Mouse (Mus musculus) lung, embryonic 14.5 days (tissue): ENCODE measurements around the gene Tanc2. TPM values are rescaled to one million over a fixed set of nuclear protein-coding genes. Genes with fewer than 3 reads are reported as not detected.

Experiments used
- ATAC-seq: fragments of 200-750 bp; cut with Nextera tagmentation; 2 replicates; pipeline ENCODE4 v1.8.0; 2017; ENCODE audit warnings: mild to moderate bottlenecking, moderate TSS enrichment, moderate library complexity; ENCODE audit not compliant: insufficient read depth
- DNase-seq: peaks from one replicate; pipeline ENCODE4 v3.0.0-alpha.2; 2015
- H3K27ac ChIP-seq: fragments of 300-500 bp; sonication (generic); 2 replicates; pipeline ENCODE4 v1.5.1; 2014; ENCODE audit warnings: low read depth, mild to moderate bottlenecking, moderate library complexity
- H3K27me3 ChIP-seq: fragments of 300-500 bp; sonication (generic); 2 replicates; pipeline ENCODE4 v1.6.1; 2014; ENCODE audit warnings: low read length, control low read depth; ENCODE audit not compliant: insufficient read depth
- H3K36me3 ChIP-seq: fragments of 300-500 bp; sonication (generic); 2 replicates; pipeline ENCODE4 v1.6.1; 2014; ENCODE audit warnings: control low read depth; ENCODE audit not compliant: insufficient read depth
- H3K4me1 ChIP-seq: fragments of 300-500 bp; sonication (generic); 2 replicates; pipeline ENCODE4 v1.6.1; 2014; ENCODE audit warnings: antibody characterized with exemption, control low read depth; ENCODE audit not compliant: insufficient read depth
- H3K4me2 ChIP-seq: fragments of 300-500 bp; sonication (generic); 2 replicates; pipeline ENCODE4 v1.6.1; 2014; ENCODE audit warnings: mild to moderate bottlenecking
- H3K4me3 ChIP-seq: fragments of 300-500 bp; sonication (generic); 2 replicates; pipeline ENCODE4 v1.5.1; 2014; ENCODE audit warnings: low read depth, low read length
- H3K9ac ChIP-seq: fragments of 300-500 bp; sonication (generic); 2 replicates; pipeline ENCODE4 v1.6.1; 2014
- H3K9me3 ChIP-seq: fragments of 300-500 bp; sonication (generic); 2 replicates; pipeline ENCODE4 v1.6.1; 2016; ENCODE audit warnings: low read depth, low read length, control low read depth
- CTCF ChIP-seq: IDR thresholded peaks from 2 replicates; pipeline ENCODE4 v1.5.1; 2016; ENCODE audit warnings: antibody characterized with exemption, low read depth
- WGBS: fragments of 180-500 bp; shearing (Covaris S2); extraction: QIAGEN DNeasy Blood & Tissue Kit; methylation state at CpG from one replicate; pipeline ENCODE4 v1.1.7; 2014; 5-methylcytosine and 5-hydroxymethylcytosine counted together
- polyA plus RNA-seq: library from polyadenylated mRNA; unstranded; fragments of >200 nt; fragmentation: Nextera tagmentation; extraction: Ambion mirVana; gene quantifications from 2 replicates; pipeline ENCODE4 v1.2.1, GENCODE M21; 2014

Gene Tanc2
- polyA plus RNA-seq, 1 experiment from 2014 or later, result 17.1 TPM

- ATAC-seq, result no peak
- WGBS, result 64% methylated on average over 2 of the region's 2 CpGs
- Histone ChIP-seq H3K36me3 (peaks cover 22% of the 10 kb centered on the region), H3K9me3 (no peaks in the 10 kb centered on the region), H3K9ac (no peak overlapping the region), H3K4me1 (peaks cover 5% of the 10 kb centered on the region; the same call in 1 of the 2 replicates), H3K4me3 (no peak overlapping the region), H3K27ac (no peak overlapping the region), H3K27me3 (no peaks in the 10 kb centered on the region), H3K4me2 (no peak overlapping the region)
- no peak for TF ChIP-seq CTCF
- no peak for DNase-seq
These were observed 319.8 kb downstream of the Tanc2 start for GRCm38 (mm10) chr11:105909617-105910016.

GRCm38 (mm10) chr11:105911149-105911548 is 321.4 kb downstream of the Tanc2 start:
- Histone ChIP-seq H3K4me3 (no peak overlapping the region), H3K9me3 (no peaks in the 10 kb centered on the region), H3K4me2 (no peak overlapping the region), H3K4me1 (no peaks in the 10 kb centered on the region), H3K36me3 (peaks cover 20% of the 10 kb centered on the region), H3K27me3 (no peaks in the 10 kb centered on the region), H3K9ac (no peak overlapping the region), H3K27ac (no peak overlapping the region)
- DNase-seq, result no peak
- TF ChIP-seq CTCF, result no peak
- ATAC-seq, result no peak

- H3K4me1 ChIP-seq, result no peaks in the 10 kb centered on the region
- H3K27me3 ChIP-seq, result no peaks in the 10 kb centered on the region
- peak; percentile 88 for TF ChIP-seq CTCF
- no peak overlapping the region for H3K4me3 ChIP-seq
- H3K9ac ChIP-seq, result no peak overlapping the region
- 0 out of 2 replicates have a peak overlapping the region, but pooled peaks have one; percentile 4 for H3K27ac ChIP-seq
- 33% methylated on average over 4 of the region's 4 CpGs for WGBS
- DNase-seq, result peak; percentile 94
- no peaks in the 10 kb centered on the region for H3K9me3 ChIP-seq
- ATAC-seq, result peak; percentile 70; the same call in 1 of the 2 replicates
- peaks cover 20% of the 10 kb centered on the region for H3K36me3 ChIP-seq
- H3K4me2 ChIP-seq, result no peak overlapping the region
These were observed 322.0 kb downstream of the Tanc2 start for GRCm38 (mm10) chr11:105911592-105912375.

- no peak overlapping the region for H3K4me3 ChIP-seq
- 64% methylated on average over 5 of the region's 5 CpGs for WGBS
- no peak for ATAC-seq
These were observed 323.8 kb downstream of the Tanc2 start for GRCm38 (mm10) chr11:105913580-105913979.

GRCm38 (mm10) chr11:105920098-105920785 is 330.5 kb downstream of the Tanc2 start:
- Histone ChIP-seq H3K9me3 (no peaks in the 10 kb centered on the region), H3K9ac (no peak overlapping the region), H3K4me3 (no peak overlapping the region), H3K4me2 (no peak overlapping the region), H3K27me3 (no peaks in the 10 kb centered on the region), H3K27ac (no peak overlapping the region), H3K4me1 (no peaks in the 10 kb centered on the region), H3K36me3 (peaks cover 47% of the 10 kb centered on the region)
- 82% methylated on average over 3 of the region's 3 CpGs for WGBS
- DNase-seq (no peak), ATAC-seq (no peak)
- no peak for TF ChIP-seq CTCF

More at GRCm38 (mm10) chr11:105913580-105913979, 323.8 kb downstream of the Tanc2 start:
- Histone ChIP-seq H3K27me3 (no peaks in the 10 kb centered on the region), H3K4me1 (no peaks in the 10 kb centered on the region), H3K36me3 (peaks cover 29% of the 10 kb centered on the region), H3K9me3 (no peaks in the 10 kb centered on the region), H3K4me2 (no peak overlapping the region), H3K27ac (no peak overlapping the region), H3K9ac (no peak overlapping the region)
- TF ChIP-seq CTCF, result no peak
- DNase-seq, result no peak

GRCm38 (mm10) chr11:105920836-105921235 is 331.1 kb downstream of the Tanc2 start:
- Histone ChIP-seq H3K4me2 (no peak overlapping the region), H3K4me3 (no peak overlapping the region), H3K36me3 (peaks cover 47% of the 10 kb centered on the region), H3K4me1 (no peaks in the 10 kb centered on the region), H3K9me3 (no peaks in the 10 kb centered on the region), H3K9ac (no peak overlapping the region), H3K27me3 (no peaks in the 10 kb centered on the region), H3K27ac (no peak overlapping the region)
- no peak for TF ChIP-seq CTCF
- DNase-seq, result no peak
- 90% methylated on average over 2 of the region's 2 CpGs for WGBS
- no peak for ATAC-seq

GRCm38 (mm10) chr11:105921275-105921674 is 331.5 kb downstream of the Tanc2 start:
- Histone ChIP-seq H3K27ac (no peak overlapping the region), H3K9me3 (no peaks in the 10 kb centered on the region), H3K27me3 (no peaks in the 10 kb centered on the region), H3K36me3 (peaks cover 47% of the 10 kb centered on the region), H3K9ac (no peak overlapping the region), H3K4me3 (no peak overlapping the region), H3K4me2 (no peak overlapping the region), H3K4me1 (no peaks in the 10 kb centered on the region)
- DNase-seq (no peak), ATAC-seq (no peak)
- 91% methylated on average over 5 of the region's 5 CpGs for WGBS
- no peak for TF ChIP-seq CTCF
